ENCODE assay signal across 22 mouse cellular contexts in genomic region chr16:75823226-75823625, GRCm38 (mm10). TPM values are rescaled to one million over a fixed set of nuclear protein-coding genes. Genes with fewer than 3 reads are reported as not detected.
DNase-seq lines count a peak whose midpoint lies in the region; ATAC-seq lines count a peak whose summit lies in the region.
"Had no signal": no experiment of that assay in that cellular context is flagged by ENCODE, and none has a peak within 500 bp of the region (broad histone marks: within the 10 kb centered on the region; RNA-seq: fewer than 3 reads in every experiment).

No protein-coding gene starts in this region.

- no peaks in the 10 kb centered on the region for H3K9me3 ChIP-seq in limb, embryonic 11.5 days (ENCODE audit: control insufficient read depth, low read length)
- no peaks in the 10 kb centered on the region for H3K9me3 ChIP-seq in limb, embryonic 10.5 days (replicated peaks)
- H3K9me3 ChIP-seq: embryonic facial prominence, embryonic 13.5 days; hindbrain, embryonic 15.5 days had no signal

- no peak overlapping the region for H3K4me3 ChIP-seq in limb, embryonic 11.5 days (ENCODE audit: low read depth, low read length)
- no peak overlapping the region for H3K4me3 ChIP-seq in limb, embryonic 10.5 days
- H3K4me3 ChIP-seq: embryonic facial prominence, embryonic 13.5 days; hindbrain, embryonic 15.5 days; layer of hippocampus, adult 2 months had no signal

- H3K27ac ChIP-seq in limb, embryonic 11.5 days (replicated peaks; ENCODE audit: low read depth, low read length) = no peak overlapping the region
- H3K27ac ChIP-seq in limb, embryonic 10.5 days = no peak overlapping the region
- H3K27ac ChIP-seq: embryonic facial prominence, embryonic 13.5 days; hindbrain, embryonic 15.5 days; kidney, postnatal 0 days; layer of hippocampus, adult 2 months had no signal

- no peaks in the 10 kb centered on the region for H3K36me3 ChIP-seq in limb, embryonic 11.5 days (ENCODE audit: control insufficient read depth, insufficient read depth, low read length)
- H3K36me3 ChIP-seq in limb, embryonic 10.5 days = no peaks in the 10 kb centered on the region
- H3K36me3 ChIP-seq: embryonic facial prominence, embryonic 13.5 days; hindbrain, embryonic 15.5 days had no signal

- no peaks in the 10 kb centered on the region for H3K27me3 ChIP-seq in limb, embryonic 11.5 days (ENCODE audit: control insufficient read depth, insufficient read depth, low read length)
- no peaks in the 10 kb centered on the region for H3K27me3 ChIP-seq in limb, embryonic 10.5 days (ENCODE audit: low read depth, poor library complexity, severe bottlenecking)
- H3K27me3 ChIP-seq: embryonic facial prominence, embryonic 13.5 days; hindbrain, embryonic 15.5 days had no signal

- 73% methylated on average over 6 of the region's 6 CpGs for WGBS in limb, embryonic 11.5 days
- 81% methylated on average over 6 of the region's 6 CpGs for WGBS in limb, embryonic 10.5 days

- no peak for DNase-seq in limb, embryonic 11.5 days (ENCODE audit: low spot score)
- no peak for DNase-seq in limb, embryonic 10.5 days (ENCODE audit: low spot score)
- peak; percentile 6 for DNase-seq in T-cell, adult 2 months (ENCODE audit: low spot score)
- peak; percentile 21 to 62 for DNase-seq in thymus, adult 18-20 months
- DNase-seq in thymus, postnatal 4 days = peak; percentile 48
- no peak for DNase-seq in layer of hippocampus, postnatal 10 days (ENCODE audit: low spot score in 2 of 2)
- DNase-seq in gastrocnemius, adult 18-20 months (ENCODE audit: low spot score) = no peak
- DNase-seq: adrenal gland, postnatal 10 days; B cell, adult 2 months; cerebellum, adult 11 months; cerebellum, postnatal 10 days; gastrocnemius, postnatal 14 days; heart, adult 18-20 months; heart, postnatal 4 days; kidney, adult 11 months; liver; lung, postnatal 14 days; spleen, adult 18-20 months had no signal

- H3K4me1 ChIP-seq in limb, embryonic 11.5 days (ENCODE audit: control insufficient read depth, insufficient read depth, low read length) = no peaks in the 10 kb centered on the region
- no peaks in the 10 kb centered on the region for H3K4me1 ChIP-seq in limb, embryonic 10.5 days
- H3K4me1 ChIP-seq: embryonic facial prominence, embryonic 13.5 days; hindbrain, embryonic 15.5 days had no signal

- ATAC-seq in limb, embryonic 11.5 days (ENCODE audit: insufficient number of reproducible peaks, low FRiP score, low TSS enrichment, low read depth) = 0 out of 2 replicates have a peak, but pooled peaks have one; percentile 39

- H3K9ac ChIP-seq in limb, embryonic 11.5 days (ENCODE audit: low read length) = no peak overlapping the region
- H3K9ac ChIP-seq: embryonic facial prominence, embryonic 13.5 days; hindbrain, embryonic 15.5 days had no signal

- H3K4me2 ChIP-seq in limb, embryonic 11.5 days (ENCODE audit: low read depth, severe bottlenecking) = no peak overlapping the region
- H3K4me2 ChIP-seq: embryonic facial prominence, embryonic 13.5 days; hindbrain, embryonic 15.5 days had no signal

RNA-seq across cellular contexts. Expression of gene Hspa13, which starts 56.3 kb away (rescaled TPM):
- polyA plus RNA-seq in limb, embryonic 11.5 days (2014; fragmentation: Nextera tagmentation; extraction: Ambion mirVana) = 39.3 TPM in 2 replicates
- 22.2 and 30.3 TPM in 2 replicates for polyA plus RNA-seq in limb, embryonic 10.5 days (2016; fragmentation: Nextera tagmentation; extraction: Ambion mirVana)
- 10 to 100 TPM; 39.9 to 42.4 TPM for total RNA-seq in layer of hippocampus, postnatal 10 days (2021)
- total RNA-seq in gastrocnemius, adult 18-20 months (2021) = 1 to 10 TPM; 8.1 to 8.8 TPM

Comparison
In these comparisons a context has a peak if more than half of its experiments do, and no peak if none do; other contexts are left out.
1. DNase-seq: peak in T-cell, adult 2 months (single experiment), thymus, adult 18-20 months (2 of 2) and thymus, postnatal 4 days (single experiment); none in limb, embryonic 11.5 days (single experiment), limb, embryonic 10.5 days (single experiment), layer of hippocampus, postnatal 10 days (0 of 2) and gastrocnemius, adult 18-20 months (single experiment).
2. RNA of gene Hspa13, which starts 56.3 kb away (total RNA-seq): 39.9 to 42.4 TPM in layer of hippocampus, postnatal 10 days; 8.1 to 8.8 TPM in gastrocnemius, adult 18-20 months; every median in the first group is over 4 times any median in the second.